Mouse (Mus musculus) heart, postnatal 0 days (tissue): Measurements from ENCODE around the gene Gm10521. TPM values are rescaled to one million over a fixed set of nuclear protein-coding genes. Genes with fewer than 3 reads are reported as not detected.

Experiments used
- ATAC-seq: fragments of 200-750 bp; cut with Nextera tagmentation; 2 replicates; pipeline ENCODE4 v1.8.0; 2017; ENCODE audit warnings: low read depth, moderate number of reproducible peaks, moderate library complexity; ENCODE audit not compliant: insufficient read depth
- DNase-seq: peaks from one replicate; pipeline ENCODE4 v3.0.0-alpha.2; 2016; ENCODE audit warnings: low spot score
- H3K27ac ChIP-seq: fragments of 300-500 bp; sonication (generic); 2 replicates; pipeline ENCODE4 v1.5.1; 2014; ENCODE audit warnings: low read depth, mild to moderate bottlenecking
- H3K27me3 ChIP-seq: fragments of 300-500 bp; sonication (generic); 2 replicates; pipeline ENCODE4 v1.6.1; 2014; ENCODE audit warnings: low read length, mixed read lengths; ENCODE audit not compliant: control insufficient read depth, insufficient read depth
- H3K36me3 ChIP-seq: fragments of 300-500 bp; sonication (generic); replicated peaks from 2 replicates; pipeline ENCODE4 v1.6.1; 2014; ENCODE audit warnings: low read length, mixed read lengths; ENCODE audit not compliant: control insufficient read depth, insufficient read depth
- H3K4me1 ChIP-seq: fragments of 300-500 bp; sonication (generic); 2 replicates; pipeline ENCODE4 v1.6.1; 2014; ENCODE audit warnings: antibody characterized with exemption; ENCODE audit not compliant: control insufficient read depth, insufficient read depth
- H3K4me2 ChIP-seq: fragments of 300-500 bp; sonication (generic); 2 replicates; pipeline ENCODE4 v1.6.1; 2014; ENCODE audit warnings: low read depth, mild to moderate bottlenecking, low read length, moderate library complexity
- H3K4me3 ChIP-seq: fragments of 300-500 bp; sonication (generic); 2 replicates; pipeline ENCODE4 v1.5.1; 2014; ENCODE audit warnings: low read depth, low read length
- H3K9ac ChIP-seq: fragments of 300-500 bp; sonication (generic); replicated peaks from 2 replicates; pipeline ENCODE4 v1.6.1; 2014; ENCODE audit warnings: low read depth, low read length, mixed read lengths
- H3K9me3 ChIP-seq: fragments of 300-500 bp; sonication (generic); replicated peaks from 2 replicates; pipeline ENCODE4 v1.6.1; 2016; ENCODE audit warnings: low read length; ENCODE audit not compliant: control insufficient read depth
- CTCF ChIP-seq: IDR thresholded peaks from 2 replicates; pipeline ENCODE4 v1.5.1; 2016; ENCODE audit warnings: antibody characterized with exemption, control low read depth, low read depth
- EP300 ChIP-seq: IDR thresholded peaks from 2 replicates; pipeline ENCODE4 v1.6.1; 2016; ENCODE audit warnings: antibody characterized with exemption, low read depth
- WGBS: fragments of 180-500 bp; shearing (Covaris S2); extraction: QIAGEN DNeasy Blood & Tissue Kit; methylation state at CpG from one replicate; pipeline ENCODE4 v1.1.7; 2014; 5-methylcytosine and 5-hydroxymethylcytosine counted together
- polyA plus RNA-seq: library from polyadenylated mRNA; unstranded; fragments of >200 nt; fragmentation: Nextera tagmentation; extraction: Ambion mirVana; gene quantifications from 2 replicates; pipeline ENCODE4 v1.2.1, GENCODE M21; 2015
- total RNA-seq: library from RNA; depleted of rRNA; stranded (reverse); fragments of >200 nt; gene quantifications from 2 replicates; pipeline ENCODE4 v1.2.3, GENCODE M21; 2014; ENCODE audit warnings: low replicate concordance

Gene Gm10521
- total and polyA plus RNA-seq, 2 experiments from 2014 or later: 0.15 TPM; not detected in 1

DNA sequence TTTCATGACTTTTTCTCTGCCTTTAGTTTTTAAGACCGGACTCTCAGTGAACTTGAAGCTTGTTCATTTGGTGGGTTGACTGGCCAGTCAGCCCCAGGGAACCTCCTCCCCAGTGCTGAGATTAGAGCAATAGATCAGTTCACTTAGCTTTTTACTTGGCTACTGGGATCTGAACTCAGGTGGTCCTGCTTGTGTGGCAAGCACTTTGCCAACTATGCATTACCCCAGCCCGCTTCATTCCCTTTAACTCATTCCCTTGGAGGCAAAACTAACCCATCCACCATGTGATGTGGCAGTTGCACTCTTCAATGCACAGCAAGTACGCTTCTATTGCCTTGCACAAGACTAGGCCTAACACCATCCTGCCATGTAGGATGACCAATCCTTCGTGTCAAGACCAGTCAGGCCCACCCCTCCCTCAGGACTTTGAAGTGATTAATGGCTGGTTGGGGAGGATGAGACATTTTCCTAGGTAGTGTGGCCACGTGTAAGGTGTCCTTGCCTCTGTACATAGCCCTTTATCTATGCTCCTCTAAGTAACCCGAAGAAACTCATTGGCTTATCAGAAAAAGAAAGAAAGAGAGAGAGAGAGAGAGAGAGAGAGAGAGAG lies 24.5 kb downstream of the Gm10521 start:
- Histone ChIP-seq H3K4me1 (no peaks in the 10 kb centered on the region), H3K27ac (no peak overlapping the region; the same call in 1 of the 2 replicates), H3K4me3 (no peak overlapping the region; the same call in 1 of the 2 replicates), H3K4me2 (peak overlapping the region; percentile 9; the same call in 1 of the 2 replicates), H3K36me3 (no peaks in the 10 kb centered on the region), H3K9me3 (no peaks in the 10 kb centered on the region), H3K9ac (no peak overlapping the region), H3K27me3 (no peaks in the 10 kb centered on the region)
- TF ChIP-seq EP300: no peak
- TF ChIP-seq CTCF: no peak
- ATAC-seq (no peak), DNase-seq (no peak)
- 74% methylated on average over 6 of the region's 6 CpGs for WGBS

DNA sequence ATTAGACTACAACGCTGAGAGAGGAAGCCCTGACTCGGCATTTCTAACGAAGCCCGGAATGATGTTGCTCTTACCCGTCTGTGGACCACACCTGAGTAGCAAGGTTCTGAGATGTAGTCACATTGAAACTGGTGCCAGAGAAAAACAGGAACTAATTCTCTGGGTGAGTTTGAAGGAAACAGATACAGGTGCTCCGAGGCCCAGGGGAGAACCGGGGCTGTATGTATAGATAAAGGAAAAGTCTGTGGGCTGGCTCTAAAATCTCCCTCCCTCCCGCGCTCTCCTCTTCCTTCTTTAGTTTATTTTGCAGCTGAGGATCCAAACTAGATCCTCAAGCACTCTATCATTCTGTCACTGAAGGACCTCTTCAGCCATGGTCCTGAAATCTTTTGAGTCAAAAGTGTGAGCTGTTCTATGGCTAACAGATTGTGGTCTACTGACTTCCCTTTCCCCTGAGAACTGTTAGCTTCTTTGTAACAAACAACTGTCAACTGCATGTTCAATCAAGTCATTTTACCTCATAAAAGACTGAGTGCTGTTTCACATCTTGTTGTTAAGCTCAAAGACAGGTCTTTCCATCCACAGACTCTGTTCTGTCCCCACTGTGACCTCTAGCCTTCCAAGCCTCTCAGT lies 25.6 kb downstream of the Gm10521 start:
- Histone ChIP-seq H3K27me3 (no peaks in the 10 kb centered on the region), H3K36me3 (no peaks in the 10 kb centered on the region), H3K4me2 (no peak overlapping the region; the same call in 1 of the 2 replicates), H3K27ac (peak overlapping the region; percentile 57; the same call in 1 of the 2 replicates), H3K9ac (no peak overlapping the region), H3K9me3 (no peaks in the 10 kb centered on the region), H3K4me3 (no peak overlapping the region), H3K4me1 (no peaks in the 10 kb centered on the region)
- no peak for TF ChIP-seq CTCF
- TF ChIP-seq EP300: no peak
- ATAC-seq (no peak), DNase-seq (no peak)
- WGBS: 74% methylated on average over 9 of the region's 9 CpGs

DNA sequence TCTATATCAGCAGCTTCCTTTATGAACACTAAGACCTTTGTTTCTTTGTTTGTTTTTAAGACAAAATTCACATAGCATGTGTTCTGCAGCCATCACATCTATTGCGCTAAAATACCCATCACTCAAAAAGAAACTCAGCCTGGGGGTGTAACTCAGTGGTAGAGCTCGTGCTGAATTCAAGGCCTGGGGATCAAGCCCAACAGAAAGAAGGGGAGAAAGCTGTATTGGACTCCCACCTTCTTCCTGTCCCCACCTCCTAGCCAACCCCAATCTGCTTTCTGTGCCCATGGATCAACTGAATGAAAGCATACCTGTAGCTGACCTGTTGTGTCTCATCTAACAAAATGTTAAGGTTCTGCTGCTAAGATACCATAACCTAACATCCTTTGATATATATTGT lies 26.2 kb downstream of the Gm10521 start:
- TF ChIP-seq CTCF (no peak), EP300 (no peak)
- Histone ChIP-seq H3K4me1 (no peaks in the 10 kb centered on the region), H3K4me2 (peak overlapping the region; percentile 6; the same call in 1 of the 2 replicates), H3K27ac (peak overlapping the region; percentile 57; the same call in 1 of the 2 replicates), H3K27me3 (no peaks in the 10 kb centered on the region), H3K9me3 (no peaks in the 10 kb centered on the region), H3K9ac (no peak overlapping the region), H3K4me3 (no peak overlapping the region), H3K36me3 (no peaks in the 10 kb centered on the region)
- 74% methylated on average over 2 of the region's 2 CpGs for WGBS
- DNase-seq (no peak), ATAC-seq (no peak)

DNA sequence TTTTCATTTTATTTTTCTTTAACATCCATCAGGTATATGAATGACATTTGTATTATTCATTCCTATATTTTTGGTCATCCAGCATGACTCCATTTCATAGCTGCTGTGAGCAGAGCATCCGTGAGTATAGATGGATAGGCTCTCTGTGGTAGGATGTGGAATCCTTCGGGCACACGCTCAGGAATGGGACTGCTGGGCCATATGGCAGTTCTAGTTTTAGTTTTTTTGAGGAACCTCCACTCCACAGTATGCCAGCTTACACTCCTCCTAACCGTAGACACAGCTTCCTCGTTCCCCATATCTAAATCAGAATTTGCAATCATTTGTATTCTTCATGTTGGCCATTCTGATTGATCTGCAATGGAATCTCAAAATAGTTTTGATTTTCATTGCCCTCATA lies 27.4 kb downstream of the Gm10521 start:
- Histone ChIP-seq H3K4me3 (no peak overlapping the region), H3K9ac (no peak overlapping the region), H3K9me3 (no peaks in the 10 kb centered on the region), H3K27ac (no peak overlapping the region), H3K27me3 (no peaks in the 10 kb centered on the region), H3K4me1 (no peaks in the 10 kb centered on the region), H3K36me3 (no peaks in the 10 kb centered on the region), H3K4me2 (no peak overlapping the region)
- WGBS: 77% methylated on average over 5 of the region's 5 CpGs
- ATAC-seq (no peak), DNase-seq (no peak)
- no peak for TF ChIP-seq CTCF
- no peak for TF ChIP-seq EP300

GRCm38 (mm10) chr1:171924900-171925299 lies 29.4 kb downstream of the Gm10521 start:
- Histone ChIP-seq H3K4me2 (no peak overlapping the region), H3K36me3 (no peaks in the 10 kb centered on the region), H3K27me3 (no peaks in the 10 kb centered on the region), H3K4me3 (no peak overlapping the region), H3K27ac (no peak overlapping the region), H3K9ac (no peak overlapping the region), H3K4me1 (no peaks in the 10 kb centered on the region), H3K9me3 (no peaks in the 10 kb centered on the region)
- DNase-seq (no peak), ATAC-seq (no peak)
- TF ChIP-seq CTCF (no peak), EP300 (no peak)
- 64% methylated on average over 3 of the region's 3 CpGs for WGBS
